Mouse (Mus musculus) duodenum, adult 2 months (tissue): ENCODE results near the gene Wrb. TPM values are rescaled to one million over a fixed set of nuclear protein-coding genes. Genes with fewer than 3 reads are reported as not detected.

Source experiments
- polyA plus RNA-seq: library from polyadenylated mRNA; depleted of rRNA; stranded (reverse); fragments of >200 nt; gene quantifications from 2 replicates; pipeline ENCODE4 v1.2.3, GENCODE M21; 2012; ENCODE audit warnings: low replicate concordance; rRNA removed

Gene Wrb
- 8.4 and 12.6 TPM in 2 replicates for polyA plus RNA-seq

GRCm38 (mm10) chr16:96145110-96145800 is at the start of gene Wrb:
Wrb (plus strand) TSS chr16:96145407.

DNA sequence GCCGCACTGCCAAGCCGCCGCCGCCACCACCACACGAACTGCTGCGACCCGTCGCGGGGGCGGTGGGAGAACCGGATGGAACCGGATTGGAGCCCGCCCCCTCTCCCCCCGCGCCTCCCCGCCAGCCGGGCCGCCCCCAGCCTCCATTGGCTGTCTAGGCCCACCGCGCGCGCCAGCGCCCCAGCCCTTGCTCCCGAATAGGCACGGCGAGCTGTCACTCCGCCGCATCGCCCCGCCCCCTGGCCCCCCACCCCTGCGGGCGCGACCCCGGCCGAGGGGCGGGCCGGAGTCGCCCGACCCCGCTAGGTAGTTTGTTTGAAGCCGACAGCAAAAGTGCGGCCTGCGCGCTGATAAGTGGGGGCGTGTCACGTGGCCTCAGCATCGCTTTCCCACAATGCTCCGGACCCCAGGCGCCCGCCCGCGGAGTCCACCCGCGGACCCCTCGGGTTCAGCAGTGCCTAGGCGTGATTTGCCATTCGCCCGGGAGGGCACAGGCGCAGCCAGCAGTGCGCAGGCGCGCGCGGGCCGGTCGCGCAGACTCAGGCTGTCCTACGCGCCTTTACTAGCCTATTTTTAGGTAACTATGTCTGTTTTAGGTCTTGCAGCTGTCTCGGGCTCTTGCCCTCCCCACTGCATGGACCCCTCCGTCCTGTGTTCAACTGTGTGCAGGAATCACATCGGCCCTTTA is 17.4 kb upstream of the Wrb start, which contains the start of gene Hmgn1:
Hmgn1 (minus strand) TSS at position 73 of the 688 bp plus-strand sequence.

DNA sequence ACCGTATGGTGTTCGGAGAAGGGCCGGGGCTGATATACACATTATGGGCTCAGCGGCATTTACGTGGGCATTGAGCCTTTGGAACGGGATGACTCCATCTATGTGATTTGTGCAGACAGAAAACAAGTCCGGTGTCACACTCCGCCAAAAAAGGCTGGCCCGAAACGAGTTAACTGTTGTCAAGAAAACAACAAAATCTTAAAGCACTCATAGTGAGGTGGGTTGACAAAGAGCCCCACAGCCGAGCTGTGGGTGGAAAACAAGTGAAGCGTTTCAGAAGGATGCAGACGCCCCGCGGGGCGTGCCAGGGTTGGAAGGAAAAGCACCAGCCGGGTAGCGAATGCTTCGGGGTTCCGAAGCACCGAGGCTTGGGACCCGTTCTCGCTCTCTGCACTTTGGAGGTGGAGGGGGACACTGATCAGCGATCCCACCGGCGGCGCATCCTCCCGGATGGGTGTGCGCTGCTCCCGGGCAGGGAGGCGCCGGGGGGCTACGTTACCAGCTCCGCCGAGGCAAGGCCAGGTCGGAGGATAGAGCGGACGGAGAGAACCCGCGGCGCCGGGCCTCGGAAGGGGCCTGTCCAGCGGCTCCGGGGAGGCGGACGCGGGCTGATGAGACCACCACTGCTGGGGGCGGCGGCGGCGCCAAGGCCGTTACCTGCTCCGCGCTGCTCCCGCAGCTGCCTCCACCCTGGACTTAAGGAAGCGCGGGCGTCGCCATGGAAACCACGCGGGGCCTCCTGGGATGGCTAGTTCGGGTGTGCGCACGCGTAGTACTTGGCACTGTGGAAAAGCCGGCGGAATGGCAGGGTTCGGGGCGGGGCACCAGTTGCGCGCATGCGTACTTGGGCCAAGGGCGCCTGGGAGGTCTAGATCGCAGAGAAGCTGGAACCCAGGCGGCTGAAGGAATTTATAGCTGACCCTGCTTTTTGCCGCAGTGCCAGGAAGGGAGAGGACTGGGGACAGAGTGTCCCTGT is 46.6 kb downstream of the Wrb start, which contains the start of gene Lca5l:
Lca5l (minus strand) TSS at position 741 of the 976 bp plus-strand sequence.

DNA sequence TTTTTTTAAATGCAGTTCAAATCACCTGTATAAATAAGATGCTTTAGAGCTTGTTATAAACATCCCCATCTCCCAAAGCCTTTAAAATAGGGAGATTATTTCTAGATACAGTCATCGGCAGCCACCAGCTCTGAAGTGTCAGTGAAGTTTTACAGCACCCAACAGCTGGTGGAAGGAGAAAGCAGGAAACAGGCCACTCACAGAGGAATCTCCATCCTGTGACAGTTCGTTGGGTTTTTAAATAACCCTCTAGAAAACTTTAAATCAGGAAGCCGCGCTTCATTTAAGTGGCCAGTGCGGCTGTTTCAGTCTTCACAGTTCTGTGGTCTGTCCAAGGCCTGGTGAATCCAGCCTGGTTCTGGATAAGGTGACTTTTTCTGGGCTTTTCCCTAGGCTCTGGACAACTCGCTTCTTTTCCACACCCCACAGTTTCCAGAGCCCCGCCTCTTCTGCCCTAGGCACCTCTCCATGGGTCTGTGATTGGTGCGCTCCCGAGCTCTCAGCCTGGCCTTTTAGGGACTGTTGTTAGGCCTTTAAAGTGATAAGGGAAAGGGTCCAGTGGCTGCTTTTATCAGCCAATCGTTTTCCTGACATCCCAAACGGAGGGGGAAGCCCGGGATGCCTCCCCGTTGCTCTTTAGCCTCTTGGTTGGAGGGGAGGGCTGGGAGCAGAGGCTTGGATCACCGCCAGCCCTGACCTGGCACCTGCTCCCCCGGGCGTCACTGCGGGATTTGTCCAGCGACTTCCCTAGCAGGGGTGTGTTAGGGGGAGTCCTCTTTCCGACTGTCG is 54.9 kb downstream of the Wrb start, which contains the start of gene Sh3bgr:
Sh3bgr (plus strand) TSS at position 538 of the 789 bp plus-strand sequence.

Other genes with a start within 250 kb of the Wrb start
- gene Psmg1, start 154.4 kb upstream of the Wrb start, polyA plus RNA-seq: 5.2 and 5.7 TPM in 2 replicates
- gene Brwd1, start 62.9 kb upstream of the Wrb start, polyA plus RNA-seq: 14.8 and 19.5 TPM in 2 replicates
- gene Hmgn1, start 17.7 kb upstream of the Wrb start, polyA plus RNA-seq: 3.8 and 4.4 TPM in 2 replicates
- gene Lca5l, start 46.9 kb downstream of the Wrb start, polyA plus RNA-seq: 0.13 TPM in 2 replicates
- 3.5 and 6.0 TPM in 2 replicates for gene Sh3bgr, start 55.0 kb downstream of the Wrb start, polyA plus RNA-seq
- gene B3galt5, start 90.4 kb downstream of the Wrb start, polyA plus RNA-seq: 0.28 and 1.1 TPM in 2 replicates